Mouse (Mus musculus) stomach, postnatal 0 days (tissue): Measurements from ENCODE around the gene Slc9b2. TPM values are rescaled to one million over a fixed set of nuclear protein-coding genes. Genes with fewer than 3 reads are reported as not detected.

Experiments
- ATAC-seq: fragments of 200-750 bp; cut with Nextera tagmentation; 2 replicates; pipeline ENCODE4 v1.8.0; 2017; ENCODE audit not compliant: low FRiP score, low TSS enrichment
- DNase-seq: peaks from one replicate; pipeline ENCODE4 v3.0.0-alpha.2; 2016; ENCODE audit warnings: low spot score
- H3K27ac ChIP-seq: fragments of 300-500 bp; sonication (generic); replicated peaks from 2 replicates; pipeline ENCODE4 v1.5.1; 2014; ENCODE audit warnings: mild to moderate bottlenecking, control low read depth
- H3K27me3 ChIP-seq: fragments of 300-500 bp; sonication (generic); 2 replicates; pipeline ENCODE4 v1.6.1; 2014; ENCODE audit warnings: low read length; ENCODE audit not compliant: control insufficient read depth, insufficient read depth
- H3K36me3 ChIP-seq: fragments of 300-500 bp; sonication (generic); 2 replicates; pipeline ENCODE4 v1.6.1; 2014; ENCODE audit warnings: low read length, mixed read lengths; ENCODE audit not compliant: control insufficient read depth, insufficient read depth
- H3K4me1 ChIP-seq: fragments of 300-500 bp; sonication (generic); replicated peaks from 2 replicates; pipeline ENCODE4 v1.6.1; 2014; ENCODE audit warnings: antibody characterized with exemption; ENCODE audit not compliant: control insufficient read depth, insufficient read depth
- H3K4me2 ChIP-seq: fragments of 300-500 bp; sonication (generic); replicated peaks from 2 replicates; pipeline ENCODE4 v1.6.1; 2014; ENCODE audit warnings: low read depth, mild to moderate bottlenecking, control low read depth, moderate library complexity
- H3K4me3 ChIP-seq: fragments of 300-500 bp; sonication (generic); 2 replicates; pipeline ENCODE4 v1.5.1; 2014; ENCODE audit warnings: low read depth, low read length, control low read depth
- H3K9ac ChIP-seq: fragments of 300-500 bp; sonication (generic); 2 replicates; pipeline ENCODE4 v1.6.1; 2014; ENCODE audit warnings: mild to moderate bottlenecking, low read length, control low read depth, mixed read lengths
- H3K9me3 ChIP-seq: fragments of 300-500 bp; sonication (generic); 2 replicates; pipeline ENCODE4 v1.6.1; 2016; ENCODE audit warnings: low read length; ENCODE audit not compliant: control insufficient read depth
- CTCF ChIP-seq: IDR thresholded peaks from 2 replicates; pipeline ENCODE4 v1.5.1; 2016; ENCODE audit warnings: antibody characterized with exemption, low read depth, mild to moderate bottlenecking, moderate library complexity
- EP300 ChIP-seq: optimal IDR thresholded peaks from 2 replicates; pipeline ENCODE3; 2016; ENCODE audit warnings: antibody characterized with exemption
- WGBS: fragments of 180-500 bp; shearing (Covaris S2); extraction: QIAGEN DNeasy Blood & Tissue Kit; methylation state at CpG from one replicate; pipeline ENCODE4 v1.1.7; 2014; 5-methylcytosine and 5-hydroxymethylcytosine counted together
- polyA plus RNA-seq: library from polyadenylated mRNA; unstranded; fragments of >200 nt; fragmentation: Nextera tagmentation; extraction: Ambion mirVana; gene quantifications from 2 replicates; pipeline ENCODE4 v1.2.1, GENCODE M21; 2015

Gene Slc9b2
- 6.0 and 6.9 TPM in 2 replicates for polyA plus RNA-seq

DNA sequence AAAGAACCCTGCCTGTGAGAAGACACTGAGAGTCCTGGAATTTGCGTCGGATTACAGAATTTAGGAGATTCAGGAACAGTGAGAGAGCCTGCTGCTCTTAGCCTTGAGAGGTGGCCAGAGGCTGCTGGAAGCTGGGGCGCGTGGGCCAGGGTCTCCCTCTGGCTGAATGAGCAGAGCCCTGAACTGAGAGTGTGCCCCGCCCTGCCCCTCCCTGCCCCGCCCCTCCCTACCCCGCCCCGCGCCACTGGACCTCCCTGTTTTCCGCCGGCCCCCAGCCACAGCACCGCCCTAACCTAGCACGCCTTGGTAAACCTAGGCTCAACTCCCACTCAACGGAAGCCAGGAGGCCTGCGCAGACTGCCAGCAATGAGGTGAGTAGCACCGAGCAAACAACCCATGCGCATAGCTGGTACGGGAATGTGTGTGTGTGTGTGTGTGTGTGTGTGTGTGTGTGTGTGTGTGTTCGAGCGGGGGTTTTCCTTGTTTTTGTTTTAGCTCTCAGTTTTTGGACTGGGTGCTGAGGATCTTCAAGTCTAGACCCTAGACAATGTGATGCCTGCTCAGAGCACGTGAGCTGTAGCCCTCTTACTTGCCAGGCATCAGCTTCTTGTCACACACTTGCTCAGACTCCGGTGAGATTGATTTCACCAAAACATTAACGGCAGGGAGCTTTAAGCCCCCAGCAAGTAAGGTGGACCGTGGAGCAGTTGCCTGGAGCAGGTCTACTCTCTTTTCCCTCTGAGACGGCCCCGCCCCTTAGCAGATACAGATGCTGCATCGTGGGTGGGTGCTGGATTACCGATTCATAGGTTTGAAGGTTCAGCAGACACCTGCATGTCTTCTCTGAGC, at the start of gene Slc9b2:
Gene Slc9b2 (plus strand): TSS at position 290 of the 849 bp plus-strand sequence.
- H3K9me3 ChIP-seq: no peaks in the 10 kb centered on the region
- ATAC-seq (peak; percentile 98), DNase-seq (peak; percentile 83)
- no peaks in the 10 kb centered on the region for H3K27me3 ChIP-seq
- no peaks in the 10 kb centered on the region for H3K36me3 ChIP-seq
- TF ChIP-seq EP300 (no peak), CTCF (no peak)
- no peak within 1 kb of the TSS for H3K27ac ChIP-seq
- H3K9ac ChIP-seq: no peak within 1 kb of the TSS
- peak within 1 kb of the TSS; percentile 61 for H3K4me2 ChIP-seq
- H3K4me3 ChIP-seq: peak within 1 kb of the TSS; percentile 21
- no peaks in the 10 kb centered on the region for H3K4me1 ChIP-seq
- 7% methylated on average over 25 of the region's 28 CpGs for WGBS

DNA sequence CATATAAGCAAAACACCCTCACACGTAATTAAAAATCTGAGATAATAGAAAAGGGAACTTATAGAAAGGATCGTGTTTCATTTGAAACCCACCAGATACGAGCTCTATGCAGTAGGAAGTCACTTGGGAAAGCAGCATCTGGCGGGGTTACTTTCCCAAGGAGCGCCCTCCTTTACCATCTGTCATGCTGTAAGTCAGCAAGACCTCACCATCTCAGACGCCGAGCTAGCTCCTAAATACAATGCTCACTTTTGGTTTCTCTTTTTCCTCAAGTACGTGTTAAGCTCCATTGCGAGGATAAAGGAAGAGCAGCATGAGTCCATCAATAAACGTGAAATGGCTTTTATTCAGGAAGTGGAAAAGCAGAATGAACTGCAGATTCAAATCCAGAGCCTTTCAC, 48.6 kb upstream of the Slc9b2 start:
- Histone ChIP-seq H3K9ac (no peak overlapping the region), H3K27me3 (no peaks in the 10 kb centered on the region), H3K36me3 (peaks cover 10% of the 10 kb centered on the region; the same call in 1 of the 2 replicates), H3K27ac (no peak overlapping the region), H3K4me3 (no peak overlapping the region), H3K4me1 (no peaks in the 10 kb centered on the region), H3K9me3 (no peaks in the 10 kb centered on the region), H3K4me2 (no peak overlapping the region)
- ATAC-seq (no peak), DNase-seq (no peak)
- 87% methylated on average over 10 of the region's 10 CpGs for WGBS
- TF ChIP-seq EP300 (no peak), CTCF (no peak)

DNA sequence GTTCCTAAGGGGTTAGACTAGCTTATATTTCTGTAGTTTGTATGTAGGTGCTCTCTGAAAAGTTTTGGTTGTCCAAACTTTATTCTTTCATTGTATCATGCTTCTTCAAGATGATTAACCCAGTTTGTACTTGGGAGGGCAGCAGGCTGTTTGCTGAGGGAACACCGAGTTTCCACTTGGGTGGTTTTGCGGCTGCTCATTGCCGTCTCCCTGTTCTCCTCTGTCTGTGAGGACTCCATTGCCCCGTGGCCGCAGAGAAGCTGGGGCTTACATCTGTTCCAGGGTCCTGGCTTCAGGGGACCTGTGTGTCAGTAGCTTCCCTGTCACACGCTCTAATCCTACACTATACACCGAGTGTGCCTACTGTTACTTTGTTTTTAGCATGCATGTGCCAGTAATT, 47.3 kb upstream of the Slc9b2 start:
- TF ChIP-seq EP300 (no peak), CTCF (no peak)
- peaks cover 10% of the 10 kb centered on the region; the same call in 1 of the 2 replicates for H3K36me3 ChIP-seq
- no peak for ATAC-seq

DNA sequence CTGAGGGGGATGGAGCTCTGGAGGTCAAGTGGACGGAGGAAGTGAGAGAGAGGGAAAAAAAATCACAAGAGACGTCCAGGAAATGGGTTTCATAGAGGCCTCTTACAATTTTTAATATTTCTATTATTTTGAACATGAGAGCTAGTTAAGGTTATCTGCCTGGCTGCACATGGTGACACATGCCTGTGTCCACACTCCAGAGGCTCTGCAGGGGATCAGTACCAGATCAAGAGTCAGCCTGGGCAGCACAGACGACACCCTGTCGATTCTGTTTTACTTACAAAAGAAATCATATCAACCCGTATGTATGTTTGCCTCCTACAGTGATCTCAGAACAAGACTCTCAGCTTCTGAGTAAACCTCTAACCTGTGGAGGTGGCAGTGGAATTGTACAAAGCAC, 38.9 kb upstream of the Slc9b2 start:
- Histone ChIP-seq H3K4me2 (no peak overlapping the region), H3K4me3 (no peak overlapping the region), H3K27ac (no peak overlapping the region), H3K9ac (no peak overlapping the region), H3K27me3 (no peaks in the 10 kb centered on the region), H3K4me1 (no peaks in the 10 kb centered on the region), H3K36me3 (peaks cover 15% of the 10 kb centered on the region), H3K9me3 (no peaks in the 10 kb centered on the region)
- WGBS: 79% methylated on average over 5 of the region's 5 CpGs
- no peak for DNase-seq
- TF ChIP-seq EP300 (no peak), CTCF (no peak)
- ATAC-seq: no peak

More for the DNA sequence above, 47.3 kb upstream of the Slc9b2 start:
- WGBS: 89% methylated on average over 7 of the region's 7 CpGs
- Histone ChIP-seq H3K9me3 (no peaks in the 10 kb centered on the region), H3K4me2 (no peak overlapping the region), H3K27ac (no peak overlapping the region), H3K4me3 (no peak overlapping the region), H3K4me1 (no peaks in the 10 kb centered on the region), H3K9ac (no peak overlapping the region), H3K27me3 (no peaks in the 10 kb centered on the region)
- no peak for DNase-seq

DNA sequence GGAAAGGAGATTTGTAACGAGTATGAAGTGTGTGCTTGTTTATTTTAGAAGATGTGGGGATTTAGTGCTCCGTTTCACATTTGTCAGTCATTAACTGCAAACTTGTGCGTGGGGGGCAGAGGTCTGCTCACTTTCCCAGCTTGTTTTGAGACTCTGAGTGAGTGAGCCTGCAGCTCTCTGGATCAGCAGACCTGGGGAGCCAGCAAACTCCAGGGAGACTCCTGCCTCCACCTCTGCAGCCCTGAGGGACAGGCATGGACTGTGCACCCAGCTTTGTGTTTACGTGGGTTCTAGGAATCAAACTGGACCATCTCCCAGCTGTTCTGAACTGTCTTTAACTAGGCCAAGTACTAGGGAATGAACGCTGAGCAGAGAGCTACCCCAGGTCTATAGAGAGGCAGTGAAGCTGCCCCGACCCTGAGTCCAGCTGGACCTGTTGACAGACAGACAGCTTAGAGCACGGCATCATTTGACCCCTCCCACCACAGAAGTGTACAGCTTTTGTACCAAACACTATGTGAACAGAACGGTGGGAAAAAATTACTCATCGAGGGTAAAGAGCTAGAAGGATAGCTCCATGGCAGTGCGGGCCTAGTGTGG, 38.0 kb upstream of the Slc9b2 start:
- ATAC-seq (0 out of 2 replicates have a peak, but pooled peaks have one; percentile 21), DNase-seq (no peak)
- peaks cover 15% of the 10 kb centered on the region for H3K36me3 ChIP-seq
- no peaks in the 10 kb centered on the region for H3K4me1 ChIP-seq
- 61% methylated on average over 10 of the region's 10 CpGs for WGBS
- no peak overlapping the region for H3K27ac ChIP-seq
- TF ChIP-seq CTCF: no peak
- no peak for TF ChIP-seq EP300
- H3K9me3 ChIP-seq: no peaks in the 10 kb centered on the region
- H3K9ac ChIP-seq: no peak overlapping the region
- no peak overlapping the region for H3K4me3 ChIP-seq
- H3K27me3 ChIP-seq: no peaks in the 10 kb centered on the region
- no peak overlapping the region for H3K4me2 ChIP-seq

DNA sequence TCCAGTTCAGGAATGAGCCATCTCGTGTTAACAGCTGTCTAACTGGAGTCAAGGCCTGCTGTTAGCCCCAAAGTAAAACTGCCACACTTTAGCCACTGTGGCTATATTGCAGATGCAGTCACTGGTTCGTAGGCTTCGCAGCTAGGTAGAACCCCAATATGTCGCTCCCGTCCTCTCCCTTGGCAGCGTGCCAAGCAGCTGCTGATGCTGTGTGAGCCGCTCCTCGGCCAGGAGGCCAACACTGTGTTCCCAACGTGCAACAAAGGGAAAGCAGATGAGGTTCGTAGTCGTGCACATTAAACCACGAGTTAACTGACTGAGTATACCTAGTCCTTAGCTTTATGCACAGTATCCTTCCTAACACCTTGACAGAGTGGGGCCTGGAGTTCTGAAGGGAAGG, 34.9 kb upstream of the Slc9b2 start:
- Histone ChIP-seq H3K4me1 (no peaks in the 10 kb centered on the region), H3K27me3 (no peaks in the 10 kb centered on the region), H3K36me3 (peaks cover 15% of the 10 kb centered on the region), H3K9me3 (no peaks in the 10 kb centered on the region), H3K9ac (no peak overlapping the region), H3K27ac (no peak overlapping the region), H3K4me3 (no peak overlapping the region), H3K4me2 (no peak overlapping the region)
- TF ChIP-seq CTCF: no peak
- no peak for TF ChIP-seq EP300
- DNase-seq (no peak), ATAC-seq (no peak)
- 65% methylated on average over 12 of the region's 12 CpGs for whole genome bisulfite sequencing
